Mouse (Mus musculus): Measurements from ENCODE around the gene Xlr.

GRCm38 (mm10) chrX:53752851-53753250, 44.7 kb downstream of the Xlr start:
- TF ChIP-seq POLR2A (IDR thresholded peaks at IDR 0.05; ENCODE audit: low read depth, low read length), result no peak
- no peak for TF ChIP-seq CTCF (IDR thresholded peaks at IDR 0.05; ENCODE audit: extremely low read depth, insufficient read depth, insufficient read length, insufficient replicate concordance)
